11 mouse cellular contexts compared by ENCODE assay signal in genomic region chr6:143327788-143328187, GRCm38 (mm10).
A peak's percentile ranks its signal among the peaks of the same experiment; 100 is the strongest.
DNase-seq lines count a peak whose midpoint lies in the region; ATAC-seq and TF ChIP-seq lines count a peak whose summit lies in the region.
"Had no signal": no experiment of that assay in that cellular context is flagged by ENCODE, and none has a peak within 500 bp of the region (broad histone marks: within the 10 kb centered on the region; RNA-seq: fewer than 3 reads in every experiment).

No protein-coding gene starts in this region.

- DNase-seq in heart, adult 2 months: no peak
- no peak for DNase-seq in heart, postnatal 4 days
- no peak for DNase-seq in liver, embryonic 11.5 days (ENCODE audit: low spot score)
- DNase-seq in induced T-regulatory cell, adult 2 months (ENCODE audit: low read depth): peak; percentile 39
- no peak for DNase-seq in gastrocnemius, postnatal 36 days
- no peak for DNase-seq in adrenal gland, postnatal 36 days
- DNase-seq: heart, postnatal 36 days; kidney, adult 18-20 months had no signal

- H3K79me2 ChIP-seq in heart, adult 2 months (replicated peaks; ENCODE audit: control insufficient read depth, insufficient read depth, low read length): no peaks in the 10 kb centered on the region

- H3K4me1 ChIP-seq in heart, adult 2 months (ENCODE audit: control insufficient read depth, insufficient read depth, low read length): no peaks in the 10 kb centered on the region
- no peaks in the 10 kb centered on the region for H3K4me1 ChIP-seq in liver, embryonic 12.5 days
- no peaks in the 10 kb centered on the region for H3K4me1 ChIP-seq in liver, embryonic 11.5 days (replicated peaks; ENCODE audit: control insufficient read depth, insufficient read depth, low read length)
- peaks cover 14% of the 10 kb centered on the region for H3K4me1 ChIP-seq in E14TG2a.4 (replicated peaks; ENCODE audit: low read depth, low read length)

- TF ChIP-seq EP300 in heart, adult 2 months (IDR thresholded peaks at IDR 0.05; ENCODE audit: insufficient read depth, low read depth, low read length): no peak

- TF ChIP-seq POLR2A in heart, adult 2 months (IDR thresholded peaks at IDR 0.05; ENCODE audit: insufficient read depth, low read depth, low read length): no peak

- ATAC-seq in liver, embryonic 12.5 days: no peak
- no peak for ATAC-seq in liver, embryonic 11.5 days (replicated peaks; ENCODE audit: low FRiP score)

- intact Hi-C loops in heart, adult 2 months (cut with DNase I): no loop called here
- intact Hi-C loops in gastrocnemius, postnatal 36 days (cut with DNase I): no loop called here

- no peak overlapping the region for H3K4me3 ChIP-seq in heart, adult 2 months
- H3K4me3 ChIP-seq in liver, embryonic 12.5 days: no peak overlapping the region
- H3K4me3 ChIP-seq in liver, embryonic 11.5 days (ENCODE audit: low read depth, low read length): no peak overlapping the region
- H3K4me3 ChIP-seq in E14TG2a.4 (replicated peaks; ENCODE audit: low read length): no peak overlapping the region
- H3K4me3 ChIP-seq: neural tube, embryonic 13.5 days had no signal

- 80% methylated on average over 8 of the region's 8 CpGs for WGBS in heart, adult 2 months
- 66% methylated on average over 8 of the region's 8 CpGs for WGBS in liver, embryonic 12.5 days (ENCODE audit: insufficient replicate concordance)
- 77% methylated on average over 8 of the region's 8 CpGs for WGBS in liver, embryonic 11.5 days

- no peak overlapping the region for H3K9ac ChIP-seq in heart, adult 2 months (ENCODE audit: low read depth, low read length)
- no peak overlapping the region for H3K9ac ChIP-seq in liver, embryonic 12.5 days
- no peak overlapping the region for H3K9ac ChIP-seq in liver, embryonic 11.5 days (ENCODE audit: low read depth, low read length)
- H3K9ac ChIP-seq: neural tube, embryonic 13.5 days had no signal

- TF ChIP-seq CTCF in heart, adult 2 months (IDR thresholded peaks at IDR 0.05): 0 out of 2 replicates have a peak, but pooled peaks have one; percentile 19
- TF ChIP-seq CTCF in E14TG2a.4 (conservative IDR thresholded peaks at IDR 0.05; ENCODE audit: low read length): peak; percentile 70

- 0 out of 2 replicates have a peak, but pooled peaks cover 3% of the 10 kb centered on the region for H3K9me3 ChIP-seq in liver, embryonic 12.5 days (replicated peaks)
- H3K9me3 ChIP-seq in liver, embryonic 11.5 days (ENCODE audit: control insufficient read depth, low read length): no peaks in the 10 kb centered on the region
- H3K9me3 ChIP-seq in E14TG2a.4 (ENCODE audit: low read length): peaks cover 4% of the 10 kb centered on the region; the same call in 1 of the 2 replicates
- H3K9me3 ChIP-seq: neural tube, embryonic 13.5 days had no signal

- no peaks in the 10 kb centered on the region for H3K27me3 ChIP-seq in heart, adult 2 months (ENCODE audit: control insufficient read depth, insufficient read depth, low read length)
- H3K27me3 ChIP-seq in liver, embryonic 12.5 days (replicated peaks): no peaks in the 10 kb centered on the region
- no peaks in the 10 kb centered on the region for H3K27me3 ChIP-seq in liver, embryonic 11.5 days (replicated peaks; ENCODE audit: control insufficient read depth, insufficient read depth, low read length)
- peaks cover 22% of the 10 kb centered on the region for H3K27me3 ChIP-seq in E14TG2a.4 (ENCODE audit: insufficient read depth, low read length)
- H3K27me3 ChIP-seq: neural tube, embryonic 13.5 days had no signal

- 0 out of 2 replicates have a peak overlapping the region, but pooled peaks have one; percentile 29 for H3K4me2 ChIP-seq in liver, embryonic 12.5 days
- H3K4me2 ChIP-seq in liver, embryonic 11.5 days: no peak overlapping the region

- H3K27ac ChIP-seq in heart, adult 2 months: no peak overlapping the region
- H3K27ac ChIP-seq in liver, embryonic 12.5 days: no peak overlapping the region
- H3K27ac ChIP-seq in liver, embryonic 11.5 days (ENCODE audit: low read depth, low read length): no peak overlapping the region
- H3K27ac ChIP-seq: neural tube, embryonic 13.5 days had no signal

- no peaks in the 10 kb centered on the region for H3K36me3 ChIP-seq in heart, adult 2 months (ENCODE audit: control insufficient read depth, insufficient read depth, low read length)
- H3K36me3 ChIP-seq in liver, embryonic 12.5 days: no peaks in the 10 kb centered on the region
- H3K36me3 ChIP-seq in liver, embryonic 11.5 days (ENCODE audit: control insufficient read depth, insufficient read depth, low read length): no peaks in the 10 kb centered on the region
- no peaks in the 10 kb centered on the region for H3K36me3 ChIP-seq in E14TG2a.4 (ENCODE audit: insufficient read depth, low read length)
- H3K36me3 ChIP-seq: neural tube, embryonic 13.5 days had no signal
